Mouse (Mus musculus) neural tube, embryonic 14.5 days (tissue): ENCODE measurements around the gene Cdyl. TPM values are rescaled to one million over a fixed set of nuclear protein-coding genes. Genes with fewer than 3 reads are reported as not detected.

Experiments used
- ATAC-seq: fragments of 200-750 bp; cut with Nextera tagmentation; 2 replicates; pipeline ENCODE4 v1.8.0; 2017; ENCODE audit warnings: low read depth, mild to moderate bottlenecking, moderate TSS enrichment, moderate library complexity
- H3K27ac ChIP-seq: fragments of 300-500 bp; sonication (generic); 2 replicates; pipeline ENCODE4 v1.5.1; 2014; ENCODE audit warnings: low read depth, mild to moderate bottlenecking, control low read depth, low read length, moderate library complexity, mixed read lengths
- H3K27me3 ChIP-seq: fragments of 300-500 bp; sonication (generic); 2 replicates; pipeline ENCODE4 v1.6.1; 2014; ENCODE audit warnings: low read length; ENCODE audit not compliant: control insufficient read depth, insufficient read depth
- H3K36me3 ChIP-seq: fragments of 300-500 bp; sonication (generic); 2 replicates; pipeline ENCODE4 v1.6.1; 2014; ENCODE audit warnings: low read length, mixed read lengths; ENCODE audit not compliant: control insufficient read depth, insufficient read depth
- H3K4me1 ChIP-seq: fragments of 300-500 bp; sonication (generic); 2 replicates; pipeline ENCODE4 v1.6.1; 2014; ENCODE audit warnings: low read length; ENCODE audit not compliant: control insufficient read depth, insufficient read depth
- H3K4me2 ChIP-seq: fragments of 300-500 bp; sonication (generic); 2 replicates; pipeline ENCODE4 v1.6.1; 2014; ENCODE audit warnings: mild to moderate bottlenecking, low read depth, low read length, control low read depth
- H3K4me3 ChIP-seq: fragments of 300-500 bp; sonication (generic); 2 replicates; pipeline ENCODE4 v1.5.1; 2014; ENCODE audit warnings: low read depth, low read length, control low read depth, mixed read lengths
- H3K9ac ChIP-seq: fragments of 300-500 bp; sonication (generic); replicated peaks from 2 replicates; pipeline ENCODE4 v1.6.1; 2014; ENCODE audit warnings: low read depth, mild to moderate bottlenecking, control low read depth, low read length, mixed read lengths
- H3K9me3 ChIP-seq: fragments of 300-500 bp; sonication (generic); 2 replicates; pipeline ENCODE4 v1.6.1; 2016; ENCODE audit warnings: low read length; ENCODE audit not compliant: control insufficient read depth
- WGBS: fragments of 180-500 bp; shearing (Covaris S2); extraction: QIAGEN DNeasy Blood & Tissue Kit; methylation state at CpG from one replicate; pipeline ENCODE4 v1.1.7; 2014; 5-methylcytosine and 5-hydroxymethylcytosine counted together
- polyA plus RNA-seq: library from polyadenylated mRNA; unstranded; fragments of >200 nt; fragmentation: Nextera tagmentation; extraction: Ambion mirVana; gene quantifications from 2 replicates; pipeline ENCODE4 v1.2.1, GENCODE M21; 2014

The Cdyl gene
- polyA plus RNA-seq, 1 experiment from 2014 or later, result 5.7 TPM

GRCm38 (mm10) chr13:35677433-35678051 lies 17.9 kb downstream of the Cdyl start:
- Histone ChIP-seq H3K36me3 (no peaks in the 10 kb centered on the region), H3K4me3 (no peak overlapping the region), H3K9ac (no peak overlapping the region), H3K9me3 (no peaks in the 10 kb centered on the region), H3K27ac (no peak overlapping the region), H3K27me3 (no peaks in the 10 kb centered on the region), H3K4me2 (no peak overlapping the region), H3K4me1 (no peaks in the 10 kb centered on the region)
- WGBS, result 76% methylated on average over 7 of the region's 7 CpGs
- no peak for ATAC-seq

DNA sequence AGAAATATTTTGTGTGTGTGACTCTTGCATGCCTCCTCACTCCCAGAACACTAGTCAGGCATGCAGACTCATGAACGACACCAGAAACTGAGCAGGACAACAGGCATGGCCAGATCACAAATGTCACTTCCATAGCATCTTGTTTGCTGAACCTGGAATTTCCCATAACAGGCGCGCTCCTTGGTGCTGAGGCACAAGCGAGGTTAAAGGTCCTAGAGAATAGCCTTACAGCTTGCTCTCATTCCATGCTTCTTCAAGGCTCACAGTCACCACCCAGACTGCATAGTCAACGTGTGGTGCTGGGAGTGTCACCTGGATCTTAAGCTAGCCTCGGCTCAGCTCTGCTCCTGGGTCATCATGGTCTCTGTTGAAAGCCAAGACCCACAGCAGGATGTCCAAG lies 19.1 kb downstream of the Cdyl start:
- Histone ChIP-seq H3K9me3 (no peaks in the 10 kb centered on the region), H3K27me3 (no peaks in the 10 kb centered on the region), H3K36me3 (no peaks in the 10 kb centered on the region), H3K4me1 (no peaks in the 10 kb centered on the region), H3K4me3 (no peak overlapping the region), H3K4me2 (no peak overlapping the region), H3K27ac (no peak overlapping the region), H3K9ac (no peak overlapping the region)
- ATAC-seq, result no peak
- 95% methylated on average over 6 of the region's 6 CpGs for WGBS

GRCm38 (mm10) chr13:35681361-35681760 lies 21.7 kb downstream of the Cdyl start:
- no peak for ATAC-seq
- Histone ChIP-seq H3K9ac (no peak overlapping the region), H3K4me3 (no peak overlapping the region), H3K4me1 (no peaks in the 10 kb centered on the region), H3K4me2 (no peak overlapping the region), H3K36me3 (no peaks in the 10 kb centered on the region), H3K9me3 (no peaks in the 10 kb centered on the region), H3K27ac (no peak overlapping the region), H3K27me3 (no peaks in the 10 kb centered on the region)
- WGBS, result 89% methylated on average over 3 of the region's 3 CpGs

DNA sequence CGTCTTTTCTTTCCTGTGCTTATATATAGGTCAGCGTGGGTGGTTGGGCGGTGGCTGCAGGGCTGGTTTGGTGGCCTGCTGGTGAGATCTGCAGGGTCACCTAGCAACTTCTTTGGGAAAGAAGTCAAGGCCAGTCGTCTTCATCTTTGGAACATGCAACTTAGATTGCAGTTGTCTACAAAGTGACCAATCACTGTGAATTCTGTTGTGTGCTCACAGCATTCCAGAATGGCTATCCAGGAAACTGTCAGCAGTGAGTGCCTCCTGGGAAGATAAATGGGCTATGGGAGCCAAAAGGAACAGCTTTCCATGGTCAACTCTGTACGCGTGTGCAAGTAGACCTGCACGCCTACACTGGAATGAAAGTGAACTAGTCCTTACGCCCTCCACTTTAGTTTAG lies 26.6 kb downstream of the Cdyl start:
- no peaks in the 10 kb centered on the region for H3K27me3 ChIP-seq
- no peaks in the 10 kb centered on the region for H3K4me1 ChIP-seq
- H3K9ac ChIP-seq, result no peak overlapping the region
- ATAC-seq, result no peak
- no peak overlapping the region for H3K4me3 ChIP-seq
- H3K27ac ChIP-seq, result no peak overlapping the region
- 70% methylated on average over 8 of the region's 8 CpGs for WGBS
- H3K4me2 ChIP-seq, result no peak overlapping the region
- no peaks in the 10 kb centered on the region for H3K9me3 ChIP-seq
- H3K36me3 ChIP-seq, result no peaks in the 10 kb centered on the region

DNA sequence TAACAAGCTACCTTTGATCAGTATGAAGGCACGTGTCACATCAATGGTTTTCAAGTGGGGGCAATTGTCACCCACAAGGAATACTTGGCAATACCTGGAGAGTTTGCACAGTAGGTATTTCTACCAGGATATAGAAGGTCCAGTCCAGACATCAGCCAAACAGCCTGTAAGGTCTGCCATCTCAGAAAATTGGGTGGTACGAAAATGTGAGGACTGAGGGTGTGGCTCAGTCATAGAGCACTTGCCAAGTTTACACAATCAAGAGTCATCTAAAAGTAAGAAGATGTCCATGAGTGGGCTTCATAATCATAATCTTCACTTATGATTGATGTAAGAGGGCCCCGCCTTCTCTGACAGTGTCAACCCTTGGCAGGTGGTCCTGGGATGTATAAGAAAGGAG lies 29.9 kb downstream of the Cdyl start:
- no peaks in the 10 kb centered on the region for H3K27me3 ChIP-seq
- no peak overlapping the region for H3K9ac ChIP-seq
- 88% methylated on average over 3 of the region's 3 CpGs for WGBS
- ATAC-seq, result no peak
- H3K9me3 ChIP-seq, result no peaks in the 10 kb centered on the region
- no peaks in the 10 kb centered on the region for H3K36me3 ChIP-seq
- H3K4me2 ChIP-seq, result no peak overlapping the region
- H3K4me3 ChIP-seq, result no peak overlapping the region
- no peaks in the 10 kb centered on the region for H3K4me1 ChIP-seq
- no peak overlapping the region for H3K27ac ChIP-seq

DNA sequence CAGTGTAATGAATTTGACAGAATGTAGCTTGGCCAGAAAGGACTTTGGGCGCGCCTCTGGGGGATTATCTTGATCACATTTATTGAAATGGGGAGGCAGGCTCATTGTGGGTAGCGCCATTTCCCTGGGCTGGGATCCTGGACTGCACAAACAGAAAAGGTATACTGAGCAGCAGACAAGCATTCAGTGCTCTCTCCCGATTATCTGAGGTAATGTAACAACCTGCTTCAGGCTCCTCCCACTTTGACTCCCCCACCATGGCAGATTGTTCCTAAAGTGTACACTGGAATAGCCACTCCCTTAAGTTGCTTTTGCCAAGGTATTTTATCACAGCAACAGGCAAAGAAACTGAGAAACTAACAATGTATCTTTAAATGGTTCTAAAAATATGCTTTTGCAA lies 58.0 kb downstream of the Cdyl start:
- 91% methylated on average over 4 of the region's 4 CpGs for WGBS
- Histone ChIP-seq H3K27me3 (no peaks in the 10 kb centered on the region), H3K4me2 (no peak overlapping the region), H3K4me3 (no peak overlapping the region), H3K27ac (no peak overlapping the region), H3K9ac (no peak overlapping the region), H3K9me3 (no peaks in the 10 kb centered on the region), H3K4me1 (no peaks in the 10 kb centered on the region), H3K36me3 (no peaks in the 10 kb centered on the region)
- no peak for ATAC-seq

DNA sequence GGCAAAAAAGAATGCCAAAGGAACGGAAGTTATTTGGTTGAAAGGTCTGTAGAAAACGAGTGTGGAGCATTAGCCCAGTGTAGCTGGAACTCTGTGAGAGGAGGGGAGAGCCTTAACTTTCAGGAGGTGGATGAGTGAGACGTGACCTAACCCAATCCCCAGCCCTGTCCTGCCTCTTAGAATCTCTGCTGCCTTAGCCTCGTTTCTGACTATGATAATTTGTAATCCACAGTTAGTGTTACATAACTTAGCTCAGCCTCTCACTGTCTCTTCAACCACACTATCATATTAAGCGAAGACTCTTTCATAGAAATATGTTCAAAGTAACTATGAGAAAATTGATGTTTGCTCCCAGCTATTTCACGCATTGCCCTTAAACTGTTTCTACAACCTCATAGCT lies 59.9 kb downstream of the Cdyl start:
- H3K36me3 ChIP-seq, result no peaks in the 10 kb centered on the region
- no peaks in the 10 kb centered on the region for H3K27me3 ChIP-seq
- no peaks in the 10 kb centered on the region for H3K9me3 ChIP-seq
- H3K27ac ChIP-seq, result no peak overlapping the region
- no peak overlapping the region for H3K4me2 ChIP-seq
- ATAC-seq, result no peak
- WGBS, result 85% methylated on average over 6 of the region's 6 CpGs
- H3K4me1 ChIP-seq, result no peaks in the 10 kb centered on the region
- no peak overlapping the region for H3K9ac ChIP-seq
- no peak overlapping the region for H3K4me3 ChIP-seq

- Histone ChIP-seq H3K27ac (no peak overlapping the region), H3K36me3 (no peaks in the 10 kb centered on the region), H3K4me2 (no peak overlapping the region), H3K4me3 (no peak overlapping the region), H3K9me3 (no peaks in the 10 kb centered on the region), H3K9ac (no peak overlapping the region), H3K4me1 (no peaks in the 10 kb centered on the region), H3K27me3 (no peaks in the 10 kb centered on the region)
- WGBS, result 69% methylated on average over 1 of the region's 1 CpGs
- no peak for ATAC-seq
These were observed 63.4 kb downstream of the Cdyl start for GRCm38 (mm10) chr13:35723073-35723472.

DNA sequence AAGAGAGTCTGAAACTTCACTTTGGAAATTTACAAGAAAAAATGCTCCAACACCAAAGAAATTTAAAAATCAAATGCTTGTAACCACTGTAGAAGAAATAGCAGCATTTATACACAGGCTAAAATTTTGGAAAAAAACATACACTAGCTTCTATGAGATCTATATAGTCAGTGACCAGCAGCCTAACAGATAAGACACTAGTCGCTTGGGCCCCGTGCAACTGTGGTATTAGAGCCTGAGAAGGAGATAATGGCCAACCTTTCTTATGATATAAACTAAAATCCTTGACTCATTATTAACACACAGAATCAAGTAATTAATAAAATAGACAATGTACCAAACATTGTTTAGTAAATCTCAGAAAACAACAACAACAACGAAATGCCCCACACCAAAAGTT lies 66.4 kb downstream of the Cdyl start:
- no peak overlapping the region for H3K9ac ChIP-seq
- WGBS, result 98% methylated on average over 3 of the region's 3 CpGs
- no peaks in the 10 kb centered on the region for H3K27me3 ChIP-seq
- H3K4me3 ChIP-seq, result no peak overlapping the region
- H3K4me1 ChIP-seq, result no peaks in the 10 kb centered on the region
- no peaks in the 10 kb centered on the region for H3K9me3 ChIP-seq
- no peak overlapping the region for H3K4me2 ChIP-seq
- H3K36me3 ChIP-seq, result no peaks in the 10 kb centered on the region
- ATAC-seq, result no peak
- H3K27ac ChIP-seq, result no peak overlapping the region
